Mouse (Mus musculus) CD8-positive naive resting alpha-beta T cell, adult 2 months (primary cell): ENCODE results near the gene H2al1i.
"Not testable (repeated sequence)": the region's sequence is repeated elsewhere in the genome, so short reads cannot be mapped to it uniquely, and the experiment has no call there.

ENCODE experiments used
- DNase-seq, 2 experiments: peaks; one replicate each; pipeline ENCODE4 v3.0.0; 2022; ENCODE audit warnings: low read depth in 2 of 2, low spot score in 2 of 2

Gene H2al1i

DNA sequence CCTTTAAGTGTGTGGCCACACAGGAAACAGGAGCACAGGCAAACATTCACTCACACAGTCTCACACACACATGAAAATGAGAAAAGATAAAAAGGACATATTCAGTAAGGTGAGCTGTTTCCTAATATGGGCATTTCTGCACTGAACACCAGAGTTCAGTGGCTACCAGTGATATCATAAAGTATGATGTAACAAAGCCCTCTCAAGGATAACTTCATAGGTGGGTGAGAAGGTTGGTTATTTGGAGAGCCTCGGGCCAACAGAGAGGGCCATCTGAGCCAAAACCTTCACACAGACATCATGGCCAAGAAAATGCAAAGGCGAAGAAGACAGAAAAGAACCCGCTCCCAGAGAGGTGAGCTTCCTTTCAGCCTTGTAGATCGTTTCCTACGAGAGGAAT is at the start of gene H2al1i:
Gene H2al1i (plus strand): TSS at position 301 of the 400 bp plus-strand sequence.
- not testable (repeated sequence) for DNase-seq

DNA sequence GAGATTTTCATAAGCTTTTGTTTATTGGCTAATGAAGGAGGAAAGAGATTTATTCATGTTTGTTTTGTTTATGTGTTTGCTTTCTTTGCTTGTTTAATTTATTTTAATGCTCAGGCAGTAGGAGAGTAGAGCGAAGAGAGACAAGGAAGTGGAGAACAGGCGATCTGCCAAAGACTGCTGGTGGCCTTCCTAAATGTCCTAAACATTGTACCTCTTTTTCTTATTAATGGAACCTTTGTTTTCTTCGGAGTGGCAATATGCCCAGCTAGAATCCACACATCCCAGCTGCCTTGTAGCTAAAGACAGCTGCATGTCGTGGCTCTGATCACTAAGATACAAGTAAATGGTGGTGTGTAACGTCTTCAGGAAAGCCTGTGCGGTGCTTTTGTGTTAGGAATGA is 47.4 kb upstream of the H2al1i start:
- DNase-seq: no peak

DNA sequence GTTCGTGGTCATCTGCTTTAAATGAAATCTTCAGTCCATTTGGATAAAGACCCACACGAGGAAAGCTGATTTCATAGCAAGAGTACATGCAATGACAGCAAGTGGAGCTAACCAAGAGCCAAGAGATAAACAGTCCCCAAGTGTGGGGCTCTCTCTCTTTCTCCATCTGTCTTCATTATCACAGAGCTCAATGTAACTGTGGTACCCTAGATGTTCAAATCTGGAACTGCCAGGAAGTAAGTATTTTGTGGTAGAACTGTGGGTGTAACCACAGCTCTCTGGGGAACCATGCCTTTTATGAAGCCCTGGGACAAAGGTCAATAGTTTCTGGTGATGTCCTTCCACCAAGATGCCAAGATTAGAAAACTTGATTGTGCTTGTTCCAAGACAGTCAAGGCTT is 43.7 kb upstream of the H2al1i start:
- DNase-seq: no peak

DNA sequence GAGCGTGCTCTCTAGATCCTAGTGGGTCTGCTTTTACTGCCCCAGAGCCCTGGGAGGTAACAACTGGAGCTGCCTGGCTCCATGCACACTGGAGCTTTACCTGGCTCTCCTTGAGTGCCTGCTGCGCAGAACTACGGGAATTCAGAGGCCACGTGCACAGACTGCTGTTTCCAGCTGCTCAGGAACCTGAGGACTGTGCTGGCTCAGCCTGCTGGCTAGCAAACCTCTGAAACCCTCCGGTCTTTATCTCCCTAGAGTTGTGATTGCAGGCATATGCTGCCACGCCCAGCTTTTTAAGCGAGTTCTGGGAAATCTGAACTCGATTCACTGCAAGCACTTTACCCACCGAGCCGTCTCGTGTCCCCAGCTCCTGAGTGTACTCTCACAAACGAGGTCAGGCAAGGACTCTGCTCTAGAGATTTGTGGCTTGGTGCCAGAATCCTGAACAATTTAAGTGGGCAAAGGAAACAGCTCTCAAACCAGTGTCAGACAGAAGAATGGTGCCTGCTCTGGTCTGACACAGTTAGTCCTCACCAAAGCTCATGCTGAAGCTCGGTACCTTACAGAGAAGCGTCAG is 36.1 kb upstream of the H2al1i start:
- DNase-seq: no peak

DNA sequence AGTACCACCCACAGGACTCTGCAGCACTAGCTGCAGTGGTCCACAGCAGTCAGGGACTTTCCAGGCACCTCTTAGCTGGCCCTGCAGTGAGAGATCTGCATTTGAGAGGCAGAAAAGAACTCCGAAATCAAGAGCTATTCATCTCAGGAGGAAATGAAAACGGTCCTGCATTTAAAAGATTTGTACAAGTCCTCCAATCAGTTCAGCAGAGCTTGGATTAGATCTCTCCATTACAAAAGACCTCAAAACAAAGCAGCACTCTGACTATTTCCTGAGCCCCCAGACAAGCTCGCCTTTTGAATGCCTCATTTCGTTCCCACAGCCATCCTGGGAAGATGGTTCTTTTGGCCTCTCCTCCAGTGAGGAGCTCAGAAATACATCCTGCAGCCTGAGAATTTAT is 35.2 kb upstream of the H2al1i start:
- DNase-seq: no peak

DNA sequence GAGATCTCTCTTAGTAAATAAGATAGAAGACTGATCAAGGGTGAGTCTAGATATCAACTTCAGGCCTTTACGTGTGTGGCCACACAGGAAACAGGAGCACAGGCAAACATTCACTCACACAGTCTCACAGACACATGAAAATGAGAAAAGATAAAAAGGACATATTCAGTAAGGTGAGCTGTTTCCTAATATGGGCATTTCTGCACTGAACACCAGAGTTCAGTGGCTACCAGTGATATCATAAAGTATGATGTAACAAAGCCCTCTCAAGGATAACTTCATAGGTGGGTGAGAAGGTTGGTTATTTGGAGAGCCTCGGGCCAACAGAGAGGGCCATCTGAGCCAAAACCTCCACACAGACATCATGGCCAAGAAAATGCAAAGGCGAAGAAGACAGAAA is 25.5 kb upstream of the H2al1i start, which contains the start of gene H2al1a:
Gene H2al1a (plus strand): TSS at position 301 of the 400 bp plus-strand sequence.
- DNase-seq: not testable (repeated sequence)

DNA sequence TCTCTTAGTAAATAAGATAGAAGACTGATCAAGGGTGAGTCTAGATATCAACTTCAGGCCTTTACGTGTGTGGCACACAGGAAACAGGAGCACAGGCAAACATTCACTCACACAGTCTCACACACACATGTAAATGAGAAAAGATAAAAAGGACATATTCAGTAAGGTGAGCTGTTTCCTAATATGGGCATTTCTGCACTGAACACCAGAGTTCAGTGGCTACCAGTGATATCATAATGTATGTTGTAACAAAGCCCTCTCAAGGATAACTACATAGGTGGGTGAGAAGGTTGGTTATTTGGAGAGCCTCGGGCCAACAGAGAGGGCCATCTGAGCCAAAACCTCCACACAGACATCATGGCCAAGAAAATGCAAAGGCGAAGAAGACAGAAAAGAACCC is 22.3 kb upstream of the H2al1i start, which contains the start of gene H2al1b:
Gene H2al1b (plus strand): TSS at position 301 of the 400 bp plus-strand sequence.
- not testable (repeated sequence) for DNase-seq

DNA sequence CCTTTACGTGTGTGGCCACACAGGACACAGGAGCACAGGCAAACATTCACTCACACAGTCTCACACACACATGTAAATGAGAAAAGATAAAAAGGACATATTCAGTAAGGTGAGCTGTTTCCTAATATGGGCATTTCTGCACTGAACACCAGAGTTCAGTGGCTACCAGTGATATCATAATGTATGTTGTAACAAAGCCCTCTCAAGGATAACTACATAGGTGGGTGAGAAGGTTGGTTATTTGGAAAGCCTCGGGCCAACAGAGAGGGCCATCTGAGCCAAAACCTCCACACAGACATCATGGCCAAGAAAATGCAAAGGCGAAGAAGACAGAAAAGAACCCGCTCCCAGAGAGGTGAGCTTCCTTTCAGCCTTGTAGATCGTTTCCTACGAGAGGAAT is 19.1 kb upstream of the H2al1i start, which contains the start of gene H2al1c:
Gene H2al1c (plus strand): TSS at position 301 of the 400 bp plus-strand sequence.
- DNase-seq: not testable (repeated sequence)

DNA sequence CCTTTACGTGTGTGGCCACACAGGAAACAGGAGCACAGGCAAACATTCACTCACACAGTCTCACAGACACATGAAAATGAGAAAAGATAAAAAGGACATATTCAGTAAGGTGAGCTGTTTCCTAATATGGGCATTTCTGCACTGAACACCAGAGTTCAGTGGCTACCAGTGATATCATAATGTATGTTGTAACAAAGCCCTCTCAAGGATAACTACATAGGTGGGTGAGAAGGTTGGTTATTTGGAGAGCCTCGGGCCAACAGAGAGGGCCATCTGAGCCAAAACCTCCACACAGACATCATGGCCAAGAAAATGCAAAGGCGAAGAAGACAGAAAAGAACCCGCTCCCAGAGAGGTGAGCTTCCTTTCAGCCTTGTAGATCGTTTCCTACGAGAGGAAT is 15.9 kb upstream of the H2al1i start, which contains the start of gene H2al1d:
Gene H2al1d (plus strand): TSS at position 301 of the 400 bp plus-strand sequence.
- DNase-seq: not testable (repeated sequence)

DNA sequence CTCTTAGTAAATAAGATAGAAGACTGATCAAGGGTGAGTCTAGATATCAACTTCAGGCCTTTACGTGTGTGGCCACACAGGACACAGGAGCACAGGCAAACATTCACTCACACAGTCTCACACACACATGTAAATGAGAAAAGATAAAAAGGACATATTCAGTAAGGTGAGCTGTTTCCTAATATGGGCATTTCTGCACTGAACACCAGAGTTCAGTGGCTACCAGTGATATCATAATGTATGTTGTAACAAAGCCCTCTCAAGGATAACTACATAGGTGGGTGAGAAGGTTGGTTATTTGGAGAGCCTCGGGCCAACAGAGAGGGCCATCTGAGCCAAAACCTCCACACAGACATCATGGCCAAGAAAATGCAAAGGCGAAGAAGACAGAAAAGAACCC is 12.8 kb upstream of the H2al1i start, which contains the start of gene H2al1e:
Gene H2al1e (plus strand): TSS at position 301 of the 400 bp plus-strand sequence.
- DNase-seq: not testable (repeated sequence)

DNA sequence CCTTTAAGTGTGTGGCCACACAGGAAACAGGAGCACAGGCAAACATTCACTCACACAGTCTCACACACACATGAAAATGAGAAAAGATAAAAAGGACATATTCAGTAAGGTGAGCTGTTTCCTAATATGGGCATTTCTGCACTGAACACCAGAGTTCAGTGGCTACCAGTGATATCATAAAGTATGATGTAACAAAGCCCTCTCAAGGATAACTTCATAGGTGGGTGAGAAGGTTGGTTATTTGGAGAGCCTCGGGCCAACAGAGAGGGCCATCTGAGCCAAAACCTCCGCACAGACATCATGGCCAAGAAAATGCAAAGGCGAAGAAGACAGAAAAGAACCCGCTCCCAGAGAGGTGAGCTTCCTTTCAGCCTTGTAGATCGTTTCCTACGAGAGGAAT is 9.6 kb upstream of the H2al1i start, which contains the start of gene H2al1f:
Gene H2al1f (plus strand): TSS at position 301 of the 400 bp plus-strand sequence.
- not testable (repeated sequence) for DNase-seq

DNA sequence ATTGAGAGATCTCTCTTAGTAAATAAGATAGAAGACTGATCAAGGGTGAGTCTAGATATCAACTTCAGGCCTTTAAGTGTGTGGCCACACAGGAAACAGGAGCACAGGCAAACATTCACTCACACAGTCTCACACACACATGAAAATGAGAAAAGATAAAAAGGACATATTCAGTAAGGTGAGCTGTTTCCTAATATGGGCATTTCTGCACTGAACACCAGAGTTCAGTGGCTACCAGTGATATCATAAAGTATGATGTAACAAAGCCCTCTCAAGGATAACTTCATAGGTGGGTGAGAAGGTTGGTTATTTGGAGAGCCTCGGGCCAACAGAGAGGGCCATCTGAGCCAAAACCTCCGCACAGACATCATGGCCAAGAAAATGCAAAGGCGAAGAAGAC is 6.5 kb upstream of the H2al1i start, which contains the start of gene H2al1g:
Gene H2al1g (plus strand): TSS at position 301 of the 400 bp plus-strand sequence.
- not testable (repeated sequence) for DNase-seq

DNA sequence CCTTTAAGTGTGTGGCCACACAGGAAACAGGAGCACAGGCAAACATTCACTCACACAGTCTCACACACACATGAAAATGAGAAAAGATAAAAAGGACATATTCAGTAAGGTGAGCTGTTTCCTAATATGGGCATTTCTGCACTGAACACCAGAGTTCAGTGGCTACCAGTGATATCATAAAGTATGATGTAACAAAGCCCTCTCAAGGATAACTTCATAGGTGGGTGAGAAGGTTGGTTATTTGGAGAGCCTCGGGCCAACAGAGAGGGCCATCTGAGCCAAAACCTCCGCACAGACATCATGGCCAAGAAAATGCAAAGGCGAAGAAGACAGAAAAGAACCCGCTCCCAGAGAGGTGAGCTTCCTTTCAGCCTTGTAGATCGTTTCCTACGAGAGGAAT is 3.3 kb upstream of the H2al1i start, which contains the start of gene H2al1h:
Gene H2al1h (plus strand): TSS at position 301 of the 400 bp plus-strand sequence.
- DNase-seq: not testable (repeated sequence)

DNA sequence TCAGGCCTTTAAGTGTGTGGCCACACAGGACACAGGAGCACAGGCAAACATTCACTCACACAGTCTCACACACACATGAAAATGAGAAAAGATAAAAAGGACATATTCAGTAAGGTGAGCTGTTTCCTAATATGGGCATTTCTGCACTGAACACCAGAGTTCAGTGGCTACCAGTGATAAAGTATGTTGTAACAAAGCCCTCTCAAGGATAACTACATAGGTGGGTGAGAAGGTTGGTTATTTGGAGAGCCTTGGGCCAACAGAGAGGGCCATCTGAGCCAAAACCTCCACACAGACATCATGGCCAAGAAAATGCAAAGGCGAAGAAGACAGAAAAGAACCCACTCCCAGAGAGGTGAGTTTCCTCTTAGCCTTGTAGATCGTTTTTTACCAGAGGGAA is 3.1 kb downstream of the H2al1i start, which contains the start of gene H2al1j:
Gene H2al1j (plus strand): TSS at position 301 of the 400 bp plus-strand sequence.
- DNase-seq: not testable (repeated sequence)

DNA sequence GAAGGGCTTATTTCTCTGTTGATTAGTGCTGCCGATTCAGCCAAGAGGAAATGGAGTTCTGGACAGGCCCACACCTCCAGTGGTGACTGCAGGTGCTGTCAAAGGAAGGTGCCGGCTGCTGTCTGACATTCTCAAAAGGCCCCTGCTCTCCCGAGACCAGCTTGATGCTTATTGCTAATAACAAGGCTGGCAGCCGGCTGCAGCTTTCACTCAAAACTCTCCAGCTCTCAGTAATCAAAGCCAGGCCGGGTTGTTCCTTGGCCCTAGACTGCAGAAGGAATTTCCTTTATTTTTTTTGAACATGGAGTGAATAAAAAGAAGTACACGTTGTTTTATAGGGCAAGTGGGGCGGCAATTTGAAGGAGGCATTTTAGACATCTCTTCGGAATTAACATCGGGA is 21.3 kb downstream of the H2al1i start:
- DNase-seq: no peak

DNA sequence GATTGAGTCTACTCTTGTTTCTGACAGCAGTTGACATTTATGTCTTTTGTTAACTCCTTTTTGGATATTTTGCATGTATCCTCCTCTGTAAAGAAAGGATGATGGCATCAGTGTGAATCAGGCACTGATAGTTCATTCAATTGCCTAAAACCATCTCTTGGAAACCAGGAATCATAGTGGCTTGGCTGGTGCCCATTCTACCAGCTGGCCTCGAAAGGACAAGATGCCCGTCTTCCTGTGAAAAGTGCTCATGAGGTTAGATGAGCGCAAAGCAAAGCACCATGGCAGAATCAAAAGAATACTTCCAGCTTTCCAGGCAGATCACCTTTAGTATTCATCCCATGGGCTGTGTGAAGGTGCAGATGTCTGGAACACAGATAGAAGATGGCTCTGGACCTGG is 22.3 kb downstream of the H2al1i start:
- DNase-seq: no peak

DNA sequence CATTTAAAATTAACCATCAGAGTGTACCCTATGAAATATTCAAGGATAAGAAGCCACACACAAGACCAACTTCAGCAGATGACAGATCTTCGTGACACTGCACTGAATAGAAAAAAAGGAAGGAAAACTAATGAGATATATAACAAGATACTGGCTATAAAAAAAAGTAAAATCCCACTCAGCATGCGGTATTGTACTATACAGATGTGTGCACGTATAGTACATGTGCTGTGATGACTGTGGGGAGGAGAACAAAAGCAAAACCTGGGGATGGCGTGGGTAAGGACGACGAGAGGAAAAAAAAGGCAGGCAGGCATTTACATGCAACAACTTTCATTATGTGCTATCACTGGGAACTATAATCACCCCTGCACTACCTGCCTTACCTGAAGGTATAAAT is 36.4 kb downstream of the H2al1i start:
- no peak for DNase-seq

DNA sequence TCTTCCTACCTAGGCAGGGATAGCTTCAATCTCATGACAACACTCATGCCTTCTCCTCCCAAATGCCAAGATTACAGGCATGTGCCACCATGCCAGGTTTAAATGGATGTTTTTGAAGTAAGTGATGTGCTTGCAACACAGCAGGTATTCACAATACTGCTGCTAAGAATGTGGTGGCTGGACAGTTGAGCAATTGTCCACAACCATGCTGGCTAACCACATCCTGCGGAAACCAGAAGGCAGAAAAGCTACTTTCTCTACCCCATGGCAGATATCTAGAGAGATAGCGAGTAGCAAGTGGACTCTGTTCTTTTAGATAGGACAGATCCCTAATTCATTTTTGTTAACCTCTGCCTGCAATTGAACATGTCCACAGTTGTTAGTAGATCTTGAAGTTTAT is 36.8 kb downstream of the H2al1i start:
- no peak for DNase-seq

DNA sequence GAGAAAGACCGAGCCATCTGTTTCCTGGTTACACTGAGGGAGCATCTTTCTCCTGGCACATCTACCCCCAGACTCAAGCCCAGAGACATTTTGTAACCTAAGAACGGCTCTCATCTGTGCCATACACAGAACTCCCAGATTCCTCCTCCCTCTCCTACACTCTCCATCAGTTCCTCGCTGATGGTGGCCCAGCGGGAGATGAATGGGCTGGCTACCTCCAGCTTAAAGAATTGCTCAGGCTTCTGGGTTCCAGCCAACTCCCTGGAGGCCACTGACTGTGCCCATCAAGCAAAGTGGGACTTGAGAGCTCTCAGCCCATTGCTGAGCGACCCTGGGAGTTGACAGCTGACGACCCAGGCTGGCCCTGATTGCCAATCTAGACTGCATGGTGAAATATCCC is 39.4 kb downstream of the H2al1i start:
- DNase-seq: no peak

DNA sequence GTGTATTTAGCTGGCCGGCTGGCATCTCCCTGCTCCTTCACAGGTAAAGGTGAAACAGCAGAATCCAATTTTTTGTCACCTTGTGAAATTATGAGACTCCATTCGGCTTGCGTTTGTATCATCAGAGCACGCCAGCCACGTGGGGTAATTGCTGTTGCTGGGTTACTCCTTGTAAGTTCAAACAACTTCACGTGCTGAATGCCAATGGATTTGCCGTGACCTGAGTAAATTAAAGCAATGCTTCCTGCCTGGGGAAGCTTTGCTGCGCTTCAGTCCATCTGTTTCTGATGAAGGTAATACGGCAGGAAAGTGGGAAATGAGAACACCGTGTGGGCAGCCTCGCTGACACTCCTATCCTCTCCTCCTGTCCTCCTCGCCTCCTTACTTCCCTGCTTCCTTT is 40.7 kb downstream of the H2al1i start:
- DNase-seq: no peak
